Mouse (Mus musculus): ENCODE data around the gene Ltbp4.

DNA sequence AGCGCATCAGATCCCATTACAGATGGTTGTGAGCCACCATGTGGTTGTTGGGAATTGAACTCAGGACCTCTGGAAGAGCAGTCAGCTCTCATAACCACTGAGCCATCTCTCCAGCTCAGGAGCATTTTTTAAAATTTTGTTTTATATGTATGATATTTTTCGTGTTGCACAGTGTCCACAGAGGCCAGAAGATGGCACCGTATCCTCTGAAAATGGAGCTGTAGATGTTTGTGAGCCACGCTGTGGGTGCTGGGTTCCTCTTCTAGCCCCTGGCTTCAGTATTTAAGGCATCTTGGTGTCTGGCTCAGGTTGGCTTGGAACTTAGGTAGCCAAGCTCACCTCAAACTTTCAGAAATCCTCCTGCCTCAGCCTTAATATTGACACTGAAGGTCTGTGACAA is 41.0 kb downstream of the Ltbp4 start:
- no peak for TF ChIP-seq CTCF (IDR thresholded peaks at IDR 0.05; ENCODE audit: extremely low read depth, insufficient read depth, low read length)
- TF ChIP-seq POLR2A (IDR thresholded peaks at IDR 0.05; ENCODE audit: extremely low read depth, insufficient read depth, low read length) = no peak
